Mouse (Mus musculus) thymus, adult 2 months (tissue): Measurements from ENCODE around the gene Gm20388. TPM values are rescaled to one million over a fixed set of nuclear protein-coding genes. Genes with fewer than 3 reads are reported as not detected.

ENCODE experiments used
- DNase-seq: peaks from one replicate; pipeline ENCODE4 v3.0.0; 2021
- H3K27ac ChIP-seq: fragments of 200-500 bp; 2 replicates; pipeline ENCODE4 v1.5.1; 2012; ENCODE audit warnings: low read length, control low read depth; ENCODE audit not compliant: control insufficient read depth, insufficient read depth
- H3K27me3 ChIP-seq: fragments of 200-500 bp; 2 replicates; pipeline ENCODE4 v1.6.1; 2012; ENCODE audit warnings: mild to moderate bottlenecking, low read length, moderate library complexity, mixed read lengths; ENCODE audit not compliant: control insufficient read depth, insufficient read depth
- H3K36me3 ChIP-seq: fragments of 200-500 bp; 2 replicates; pipeline ENCODE4 v1.6.1; 2012; ENCODE audit warnings: mild to moderate bottlenecking, low read length, moderate library complexity; ENCODE audit not compliant: control insufficient read depth, insufficient read depth
- H3K4me1 ChIP-seq: fragments of 200-500 bp; replicated peaks from 2 replicates; pipeline ENCODE4 v1.6.1; 2012; ENCODE audit warnings: low read length; ENCODE audit not compliant: control insufficient read depth, insufficient read depth
- H3K4me3 ChIP-seq: fragments of 200-500 bp; 2 replicates; pipeline ENCODE4 v1.5.1; 2012; ENCODE audit warnings: mild to moderate bottlenecking, low read length, control low read depth, moderate library complexity; ENCODE audit not compliant: control insufficient read depth, insufficient read depth
- CTCF ChIP-seq: fragments of 200-500 bp; IDR thresholded peaks from 2 replicates; pipeline ENCODE4 v1.5.1; 2012; ENCODE audit warnings: mild to moderate bottlenecking, control low read depth, low read length, moderate library complexity, borderline replicate concordance; ENCODE audit not compliant: control insufficient read depth, poor library complexity, insufficient read depth; ENCODE audit errors: extremely low read depth
- POLR2A ChIP-seq: fragments of 200-500 bp; IDR thresholded peaks from 2 replicates; pipeline ENCODE4 v1.6.1; 2012; ENCODE audit warnings: mild to moderate bottlenecking, low read length, control low read depth, moderate library complexity; ENCODE audit not compliant: control insufficient read depth, poor library complexity, insufficient read depth; ENCODE audit errors: extremely low read depth
- WGBS: fragments of 180-500 bp; shearing (Covaris S2); methylation state at CpG from one replicate; pipeline ENCODE4 v1.1.7; 2018; 5-methylcytosine and 5-hydroxymethylcytosine counted together
- polyA plus RNA-seq: library from polyadenylated mRNA; depleted of rRNA; stranded (reverse); fragments of >200 nt; gene quantifications from 2 replicates; pipeline ENCODE4 v1.2.3, GENCODE M21; 2012

Gm20388 gene
- polyA plus RNA-seq, 1 experiment = 103 TPM

- WGBS = 35% methylated on average over 5 of the region's 5 CpGs
- peaks cover 32% of the 10 kb centered on the region for H3K4me1 ChIP-seq
- TF ChIP-seq CTCF = no peak
- TF ChIP-seq POLR2A = no peak
- H3K36me3 ChIP-seq = no peaks in the 10 kb centered on the region
- no peaks in the 10 kb centered on the region for H3K27me3 ChIP-seq
- H3K4me3 ChIP-seq = no peak overlapping the region
- H3K27ac ChIP-seq = no peak overlapping the region; the same call in 1 of the 2 replicates
- DNase-seq = no peak
Measured at GRCm38 (mm10) chr8:122824571-122824970, 2913.9 kb downstream of the Gm20388 start.

- Histone ChIP-seq H3K4me1 (peaks cover 34% of the 10 kb centered on the region), H3K27ac (no peak overlapping the region; the same call in 1 of the 2 replicates), H3K27me3 (no peaks in the 10 kb centered on the region), H3K4me3 (no peak overlapping the region), H3K36me3 (no peaks in the 10 kb centered on the region)
- TF ChIP-seq CTCF (no peak), POLR2A (no peak)
- 58% methylated on average over 9 of the region's 9 CpGs for WGBS
- DNase-seq = no peak
Measured at GRCm38 (mm10) chr8:122824986-122825385, 2914.3 kb downstream of the Gm20388 start.

- no peak for TF ChIP-seq POLR2A
- no peak for TF ChIP-seq CTCF
- Histone ChIP-seq H3K4me1 (peaks cover 37% of the 10 kb centered on the region), H3K36me3 (no peaks in the 10 kb centered on the region), H3K27me3 (no peaks in the 10 kb centered on the region), H3K4me3 (no peak overlapping the region), H3K27ac (no peak overlapping the region)
- DNase-seq = no peak
- 45% methylated on average over 8 of the region's 8 CpGs for WGBS
Measured at GRCm38 (mm10) chr8:122825408-122825807, 2914.8 kb downstream of the Gm20388 start.

GRCm38 (mm10) chr8:122829396-122829795 lies 2918.8 kb downstream of the Gm20388 start:
- TF ChIP-seq CTCF = no peak
- no peak for TF ChIP-seq POLR2A
- peaks cover 32% of the 10 kb centered on the region for H3K4me1 ChIP-seq
- no peaks in the 10 kb centered on the region for H3K36me3 ChIP-seq
- 94% methylated on average over 3 of the region's 3 CpGs for WGBS
- no peak overlapping the region for H3K4me3 ChIP-seq
- DNase-seq = no peak
- H3K27me3 ChIP-seq = no peaks in the 10 kb centered on the region
- H3K27ac ChIP-seq = no peak overlapping the region

GRCm38 (mm10) chr8:122830349-122831061 lies 2919.9 kb downstream of the Gm20388 start:
- TF ChIP-seq CTCF (peak; percentile 94), POLR2A (no peak)
- DNase-seq = peak; percentile 98
- no peaks in the 10 kb centered on the region for H3K27me3 ChIP-seq
- H3K4me1 ChIP-seq = peaks cover 21% of the 10 kb centered on the region
- H3K4me3 ChIP-seq = no peak overlapping the region
- H3K27ac ChIP-seq = no peak overlapping the region
- 45% methylated on average over 8 of the region's 8 CpGs for WGBS
- H3K36me3 ChIP-seq = no peaks in the 10 kb centered on the region

- 95% methylated on average over 8 of the region's 8 CpGs for WGBS
- Histone ChIP-seq H3K27me3 (no peaks in the 10 kb centered on the region), H3K36me3 (no peaks in the 10 kb centered on the region), H3K27ac (no peak overlapping the region), H3K4me3 (no peak overlapping the region), H3K4me1 (peaks cover 5% of the 10 kb centered on the region)
- TF ChIP-seq CTCF = no peak
- no peak for TF ChIP-seq POLR2A
- DNase-seq = no peak
Measured at GRCm38 (mm10) chr8:122834416-122834815, 2923.8 kb downstream of the Gm20388 start.
